Mouse (Mus musculus): Measurements from ENCODE around the gene Dnajc27.

Dnajc27 gene

GRCm38 (mm10) chr12:4082132-4083001 lies at the start of gene Dnajc27:
Gene Dnajc27, plus strand, starts transcription at chr12:4082583.
- peak; percentile 88 to 92 for DNase-seq (ENCODE audit: low spot score in 2 of 2)

GRCm38 (mm10) chr12:4036157-4036556 lies 46.2 kb upstream of the Dnajc27 start:
- no peak for DNase-seq (ENCODE audit: low spot score in 2 of 2)

- no peak for DNase-seq (ENCODE audit: low spot score in 2 of 2)
These were observed 44.9 kb upstream of the Dnajc27 start for GRCm38 (mm10) chr12:4037511-4037910.

GRCm38 (mm10) chr12:4038061-4039041 lies 44.0 kb upstream of the Dnajc27 start, which contains the start of gene Efr3b:
Gene Efr3b, minus strand, starts transcription at chr12:4038915.
- peak; percentile 38 to 68 for DNase-seq (ENCODE audit: low spot score in 2 of 2)

- DNase-seq (ENCODE audit: low spot score in 2 of 2): no peak
These were observed 43.3 kb upstream of the Dnajc27 start for GRCm38 (mm10) chr12:4039046-4039445.

GRCm38 (mm10) chr12:4042411-4042810 lies 40.0 kb upstream of the Dnajc27 start:
- no peak for DNase-seq (ENCODE audit: low spot score in 2 of 2)

GRCm38 (mm10) chr12:4045992-4046391 lies 36.4 kb upstream of the Dnajc27 start:
- no peak for DNase-seq (ENCODE audit: low spot score in 2 of 2)

GRCm38 (mm10) chr12:4048031-4048430 lies 34.4 kb upstream of the Dnajc27 start:
- no peak for DNase-seq (ENCODE audit: low spot score in 2 of 2)

- no peak for DNase-seq (ENCODE audit: low spot score in 2 of 2)
These were observed 31.4 kb upstream of the Dnajc27 start for GRCm38 (mm10) chr12:4050861-4051425.

- DNase-seq (ENCODE audit: low spot score in 2 of 2): no peak
These were observed 28.7 kb upstream of the Dnajc27 start for GRCm38 (mm10) chr12:4053643-4054042.

- DNase-seq (ENCODE audit: low spot score in 2 of 2): no peak
These were observed 27.5 kb upstream of the Dnajc27 start for GRCm38 (mm10) chr12:4054845-4055244.

GRCm38 (mm10) chr12:4058321-4058720 lies 24.1 kb upstream of the Dnajc27 start:
- DNase-seq (ENCODE audit: low spot score in 2 of 2): no peak

GRCm38 (mm10) chr12:4059683-4060082 lies 22.7 kb upstream of the Dnajc27 start:
- no peak for DNase-seq (ENCODE audit: low spot score in 2 of 2)

GRCm38 (mm10) chr12:4065498-4065897 lies 16.9 kb upstream of the Dnajc27 start:
- DNase-seq (ENCODE audit: low spot score in 2 of 2): no peak

- no peak for DNase-seq (ENCODE audit: low spot score in 2 of 2)
These were observed 16.4 kb upstream of the Dnajc27 start for GRCm38 (mm10) chr12:4065944-4066343.

GRCm38 (mm10) chr12:4066681-4067459 lies 15.5 kb upstream of the Dnajc27 start:
- DNase-seq (ENCODE audit: low spot score in 2 of 2): no peak

GRCm38 (mm10) chr12:4068551-4068950 lies 13.8 kb upstream of the Dnajc27 start:
- DNase-seq (ENCODE audit: low spot score in 2 of 2): no peak

- DNase-seq (ENCODE audit: low spot score in 2 of 2): no peak
These were observed 10.7 kb upstream of the Dnajc27 start for GRCm38 (mm10) chr12:4071671-4072070.

GRCm38 (mm10) chr12:4075407-4075806 lies 7.0 kb upstream of the Dnajc27 start:
- no peak for DNase-seq (ENCODE audit: low spot score in 2 of 2)

GRCm38 (mm10) chr12:4076383-4076782 lies 6.0 kb upstream of the Dnajc27 start:
- DNase-seq (ENCODE audit: low spot score in 2 of 2): no peak

- DNase-seq (ENCODE audit: low spot score in 2 of 2): no peak
These were observed 4.3 kb upstream of the Dnajc27 start for GRCm38 (mm10) chr12:4078069-4078468.
